Mouse (Mus musculus): ENCODE data around the gene Ces1g. TPM values are rescaled to one million over a fixed set of nuclear protein-coding genes. Genes with fewer than 3 reads are reported as not detected.

Ces1g gene
- not detected in 2 replicates for polyA plus RNA-seq (2014; fragmentation: Nextera tagmentation; extraction: Ambion mirVana)

DNA sequence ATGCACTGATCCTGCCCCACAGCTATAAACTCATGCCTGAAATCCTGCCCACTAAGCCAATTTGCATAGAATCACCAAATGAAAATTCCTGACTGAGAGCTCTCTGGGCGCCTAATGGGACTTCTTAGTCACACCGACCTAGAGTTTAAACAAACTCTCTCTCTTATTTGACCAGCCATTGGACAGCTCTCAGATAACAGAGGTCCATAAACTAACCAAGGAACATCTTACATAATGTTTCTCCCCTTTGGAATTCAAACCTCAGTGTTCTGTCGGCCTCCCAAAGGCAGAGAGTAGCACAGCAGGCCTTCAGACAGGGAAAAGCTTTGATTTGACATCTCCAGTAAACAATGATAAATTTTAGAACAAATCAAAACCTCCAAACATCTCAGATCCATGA, at the start of gene Ces1g:
Gene Ces1g, minus strand, starts transcription at position 102 of the 400 bp plus-strand sequence.
- DNase-seq (ENCODE audit: low spot score) (no peak), ATAC-seq (replicated peaks; ENCODE audit: low FRiP score) (no peak)
- Histone ChIP-seq H3K27ac (ENCODE audit: low read depth, low read length) (no peak within 1 kb of the TSS), H3K4me2 (ENCODE audit: low read depth, low read length, severe bottlenecking) (no peak within 1 kb of the TSS), H3K9me3 (ENCODE audit: control insufficient read depth, low read length) (no peaks in the 10 kb centered on the region), H3K36me3 (ENCODE audit: control insufficient read depth, insufficient read depth, low read length) (no peaks in the 10 kb centered on the region), H3K27me3 (ENCODE audit: control insufficient read depth, insufficient read depth, low read length) (no peaks in the 10 kb centered on the region), H3K4me1 (replicated peaks; ENCODE audit: control insufficient read depth, insufficient read depth, low read length) (no peaks in the 10 kb centered on the region), H3K4me3 (ENCODE audit: low read depth, low read length) (no peak within 1 kb of the TSS), H3K9ac (ENCODE audit: low read length) (no peak within 1 kb of the TSS)
- WGBS = 70% methylated on average over 3 of the region's 3 CpGs

DNA sequence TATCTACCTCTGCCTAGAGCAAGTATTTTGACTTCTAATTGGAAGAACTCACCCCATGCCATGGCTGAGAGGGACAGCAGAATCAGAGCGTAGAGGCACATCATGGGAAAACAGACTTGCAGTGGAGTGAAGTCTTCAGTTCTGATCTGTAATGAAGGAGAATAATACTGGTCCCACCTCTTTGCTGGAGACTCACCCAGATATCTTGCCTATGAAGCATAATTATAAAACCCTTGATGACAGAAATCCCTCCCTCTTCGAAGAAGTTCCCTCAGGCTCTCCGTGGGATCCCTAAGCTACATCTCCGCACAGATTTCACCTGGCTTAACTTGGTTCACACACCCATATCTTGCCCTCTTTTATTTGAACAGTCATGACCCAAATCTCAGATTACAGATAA, 42.5 kb upstream of the Ces1g start, which contains the start of gene Ces1h:
Gene Ces1h, minus strand, starts transcription at position 101 of the 400 bp plus-strand sequence.
- Histone ChIP-seq H3K4me1 (replicated peaks; ENCODE audit: control insufficient read depth, insufficient read depth, low read length) (no peaks in the 10 kb centered on the region), H3K9ac (ENCODE audit: low read length) (no peak within 1 kb of the TSS), H3K4me2 (ENCODE audit: low read depth, low read length, severe bottlenecking) (no peak within 1 kb of the TSS), H3K27me3 (ENCODE audit: control insufficient read depth, insufficient read depth, low read length) (no peaks in the 10 kb centered on the region), H3K9me3 (ENCODE audit: control insufficient read depth, low read length) (no peaks in the 10 kb centered on the region), H3K36me3 (ENCODE audit: control insufficient read depth, insufficient read depth, low read length) (no peaks in the 10 kb centered on the region), H3K4me3 (ENCODE audit: low read depth, low read length) (no peak within 1 kb of the TSS), H3K27ac (ENCODE audit: low read depth, low read length) (no peak within 1 kb of the TSS)
- 92% methylated on average over 4 of the region's 4 CpGs for WGBS
- ATAC-seq (replicated peaks; ENCODE audit: low FRiP score) = no peak
- DNase-seq (ENCODE audit: low spot score) = no peak

DNA sequence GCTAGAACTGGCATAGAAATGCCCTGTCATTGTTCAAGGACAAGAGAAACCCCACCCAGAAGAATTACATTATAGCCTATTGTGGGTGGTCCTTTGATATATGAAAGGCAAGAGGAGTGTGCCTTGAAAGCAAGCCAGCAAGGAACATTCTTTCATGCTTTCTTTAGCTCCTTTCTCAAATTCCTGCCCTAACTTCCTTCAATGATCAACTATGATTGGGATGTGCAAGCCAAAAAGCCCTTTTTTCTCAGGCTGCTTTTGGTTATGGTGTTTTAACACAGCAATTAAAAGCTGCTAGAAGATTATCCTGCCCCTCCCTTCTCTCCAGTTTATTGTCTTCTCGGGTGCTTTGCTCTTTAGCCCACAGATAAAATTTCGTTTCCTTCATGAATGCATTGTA, 32.4 kb upstream of the Ces1g start:
- Histone ChIP-seq H3K4me1 (replicated peaks; ENCODE audit: control insufficient read depth, insufficient read depth, low read length) (0 out of 2 replicates have a peak, but pooled peaks cover 1% of the 10 kb centered on the region), H3K27me3 (ENCODE audit: control insufficient read depth, insufficient read depth, low read length) (no peaks in the 10 kb centered on the region), H3K36me3 (ENCODE audit: control insufficient read depth, insufficient read depth, low read length) (no peaks in the 10 kb centered on the region), H3K9ac (ENCODE audit: low read length) (no peak overlapping the region), H3K9me3 (ENCODE audit: control insufficient read depth, low read length) (no peaks in the 10 kb centered on the region), H3K4me2 (ENCODE audit: low read depth, low read length, severe bottlenecking) (no peak overlapping the region), H3K27ac (ENCODE audit: low read depth, low read length) (no peak overlapping the region), H3K4me3 (ENCODE audit: low read depth, low read length) (no peak overlapping the region)
- DNase-seq (ENCODE audit: low spot score) = no peak
- 24% methylated on average over 2 of the region's 2 CpGs for WGBS
- ATAC-seq (replicated peaks; ENCODE audit: low FRiP score) = no peak

DNA sequence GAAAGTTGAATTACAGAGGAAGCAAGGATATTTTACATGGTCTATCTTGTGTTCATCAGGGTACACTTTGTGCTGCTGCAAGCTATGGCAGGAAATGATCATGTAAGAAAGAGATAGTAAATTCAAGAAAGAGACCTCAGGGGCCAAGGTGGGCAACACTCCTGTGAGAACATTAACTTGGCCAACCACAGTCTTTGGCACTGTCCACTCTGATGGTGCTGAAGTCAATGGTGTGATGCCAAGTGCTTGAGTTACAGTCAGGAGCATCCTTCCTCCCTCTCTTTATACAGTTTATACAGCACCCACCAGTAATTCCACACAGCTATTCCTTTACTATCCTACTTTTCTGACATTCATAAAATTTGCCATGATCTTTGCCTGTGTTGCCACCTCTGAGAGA, 23.0 kb upstream of the Ces1g start:
- no peak overlapping the region for H3K9ac ChIP-seq (ENCODE audit: low read length)
- H3K27ac ChIP-seq (ENCODE audit: low read depth, low read length) = no peak overlapping the region
- DNase-seq (ENCODE audit: low spot score) (no peak), ATAC-seq (replicated peaks; ENCODE audit: low FRiP score) (no peak)
- no peaks in the 10 kb centered on the region for H3K36me3 ChIP-seq (ENCODE audit: control insufficient read depth, insufficient read depth, low read length)
- no peaks in the 10 kb centered on the region for H3K9me3 ChIP-seq (ENCODE audit: control insufficient read depth, low read length)
- no peaks in the 10 kb centered on the region for H3K27me3 ChIP-seq (ENCODE audit: control insufficient read depth, insufficient read depth, low read length)
- H3K4me2 ChIP-seq (ENCODE audit: low read depth, low read length, severe bottlenecking) = no peak overlapping the region
- no peaks in the 10 kb centered on the region for H3K4me1 ChIP-seq (replicated peaks; ENCODE audit: control insufficient read depth, insufficient read depth, low read length)
- no peak overlapping the region for H3K4me3 ChIP-seq (ENCODE audit: low read depth, low read length)

DNA sequence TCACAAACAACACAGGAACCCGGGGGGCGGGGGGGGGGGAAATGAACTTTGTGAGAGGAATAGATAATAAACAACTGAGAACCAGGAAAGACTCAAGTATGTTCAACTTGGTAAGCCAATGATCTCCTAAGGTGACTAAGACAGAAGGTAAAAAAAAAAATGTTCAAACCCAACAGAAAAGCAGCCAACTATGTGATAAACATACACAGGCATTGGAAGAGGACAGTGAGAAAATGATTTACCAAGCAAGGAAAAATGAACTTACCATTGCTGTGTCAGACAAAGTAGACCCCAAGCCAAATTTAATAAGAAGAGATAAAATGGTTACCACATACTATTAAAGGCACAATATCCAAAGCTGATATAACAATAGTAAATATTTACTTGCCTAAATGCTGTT, 2.4 kb upstream of the Ces1g start:
- Histone ChIP-seq H3K9ac (ENCODE audit: low read length) (no peak overlapping the region), H3K27ac (ENCODE audit: low read depth, low read length) (no peak overlapping the region), H3K9me3 (ENCODE audit: control insufficient read depth, low read length) (no peaks in the 10 kb centered on the region), H3K4me1 (replicated peaks; ENCODE audit: control insufficient read depth, insufficient read depth, low read length) (no peaks in the 10 kb centered on the region), H3K4me2 (ENCODE audit: low read depth, low read length, severe bottlenecking) (no peak overlapping the region), H3K27me3 (ENCODE audit: control insufficient read depth, insufficient read depth, low read length) (no peaks in the 10 kb centered on the region), H3K4me3 (ENCODE audit: low read depth, low read length) (no peak overlapping the region), H3K36me3 (ENCODE audit: control insufficient read depth, insufficient read depth, low read length) (no peaks in the 10 kb centered on the region)
- DNase-seq (ENCODE audit: low spot score) (no peak), ATAC-seq (replicated peaks; ENCODE audit: low FRiP score) (no peak)
- 97% methylated on average over 2 of the region's 2 CpGs for WGBS

DNA sequence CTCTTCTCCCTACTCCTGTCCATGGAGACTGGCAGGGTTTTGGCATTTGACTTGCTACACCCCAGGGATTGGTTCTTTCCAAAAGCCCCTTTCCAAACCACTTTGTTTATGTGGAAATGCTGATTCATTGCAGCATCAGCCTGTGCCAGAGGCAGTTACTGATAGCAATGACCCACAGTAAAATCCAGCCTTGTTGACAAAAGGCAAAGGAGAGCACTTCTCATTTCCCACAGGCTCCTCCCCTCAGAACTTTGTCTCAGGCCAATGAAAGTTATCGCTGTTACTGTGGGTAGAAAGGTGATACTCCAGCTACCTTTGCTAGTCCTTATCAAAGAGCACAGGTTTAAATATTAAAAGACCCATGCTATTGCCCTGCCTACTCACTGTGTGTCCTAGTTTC, 4.4 kb downstream of the Ces1g start:
- WGBS = 79% methylated on average over 1 of the region's 1 CpGs
- no peaks in the 10 kb centered on the region for H3K4me1 ChIP-seq (replicated peaks; ENCODE audit: control insufficient read depth, insufficient read depth, low read length)
- H3K9ac ChIP-seq (ENCODE audit: low read length) = no peak overlapping the region
- no peaks in the 10 kb centered on the region for H3K36me3 ChIP-seq (ENCODE audit: control insufficient read depth, insufficient read depth, low read length)
- no peaks in the 10 kb centered on the region for H3K9me3 ChIP-seq (ENCODE audit: control insufficient read depth, low read length)
- H3K27me3 ChIP-seq (ENCODE audit: control insufficient read depth, insufficient read depth, low read length) = no peaks in the 10 kb centered on the region
- ATAC-seq (replicated peaks; ENCODE audit: low FRiP score) = no peak
- H3K4me2 ChIP-seq (ENCODE audit: low read depth, low read length, severe bottlenecking) = no peak overlapping the region
- no peak overlapping the region for H3K4me3 ChIP-seq (ENCODE audit: low read depth, low read length)
- no peak overlapping the region for H3K27ac ChIP-seq (ENCODE audit: low read depth, low read length)
- no peak for DNase-seq (ENCODE audit: low spot score)

DNA sequence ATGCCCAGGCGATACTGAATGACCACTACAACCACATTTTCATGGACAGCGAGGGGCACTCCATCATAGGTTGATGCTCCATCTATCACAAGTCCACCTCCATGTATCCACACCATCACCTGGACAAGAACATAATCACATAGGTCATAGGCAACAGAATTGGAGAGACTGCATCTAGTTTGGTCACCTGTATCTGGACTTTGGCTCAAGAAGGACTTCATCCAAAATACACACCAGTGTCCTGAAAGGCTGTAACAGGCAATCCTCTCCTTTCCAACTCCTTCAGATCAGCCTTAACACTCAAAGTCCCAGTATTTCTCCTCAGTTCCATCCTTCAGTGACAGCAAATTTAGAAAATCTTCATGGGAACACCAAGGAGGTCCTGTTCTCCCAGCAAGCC, 6.0 kb downstream of the Ces1g start:
- ATAC-seq (replicated peaks; ENCODE audit: low FRiP score) (no peak), DNase-seq (ENCODE audit: low spot score) (no peak)
- H3K4me2 ChIP-seq (ENCODE audit: low read depth, low read length, severe bottlenecking) = no peak overlapping the region
- no peak overlapping the region for H3K4me3 ChIP-seq (ENCODE audit: low read depth, low read length)
- H3K27ac ChIP-seq (ENCODE audit: low read depth, low read length) = no peak overlapping the region
- H3K9me3 ChIP-seq (ENCODE audit: control insufficient read depth, low read length) = no peaks in the 10 kb centered on the region
- H3K9ac ChIP-seq (ENCODE audit: low read length) = no peak overlapping the region
- no peaks in the 10 kb centered on the region for H3K27me3 ChIP-seq (ENCODE audit: control insufficient read depth, insufficient read depth, low read length)
- H3K4me1 ChIP-seq (replicated peaks; ENCODE audit: control insufficient read depth, insufficient read depth, low read length) = no peaks in the 10 kb centered on the region
- WGBS = 89% methylated on average over 2 of the region's 2 CpGs
- H3K36me3 ChIP-seq (ENCODE audit: control insufficient read depth, insufficient read depth, low read length) = no peaks in the 10 kb centered on the region

DNA sequence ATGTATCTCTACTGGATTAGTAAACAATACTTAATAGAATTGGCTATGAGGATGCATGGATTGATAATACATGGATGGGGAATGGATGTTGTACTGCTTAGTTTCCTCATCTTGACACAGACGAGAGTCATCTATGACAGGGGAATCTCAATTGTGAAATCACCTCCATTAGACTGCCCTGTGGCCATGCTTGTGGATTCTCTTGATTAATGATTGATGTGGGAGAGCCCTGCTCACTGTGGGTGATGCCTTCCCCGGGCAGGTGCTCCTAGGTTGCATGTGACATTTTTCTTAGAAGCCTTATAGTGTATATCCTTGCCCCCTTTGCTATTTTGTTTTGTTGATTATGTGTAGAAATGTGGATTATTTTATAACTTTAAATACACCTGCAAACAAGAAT, 12.0 kb downstream of the Ces1g start:
- Histone ChIP-seq H3K36me3 (ENCODE audit: control insufficient read depth, insufficient read depth, low read length) (no peaks in the 10 kb centered on the region), H3K9ac (ENCODE audit: low read length) (no peak overlapping the region), H3K27ac (ENCODE audit: low read depth, low read length) (no peak overlapping the region), H3K4me2 (ENCODE audit: low read depth, low read length, severe bottlenecking) (no peak overlapping the region), H3K4me3 (ENCODE audit: low read depth, low read length) (no peak overlapping the region), H3K27me3 (ENCODE audit: control insufficient read depth, insufficient read depth, low read length) (no peaks in the 10 kb centered on the region), H3K4me1 (replicated peaks; ENCODE audit: control insufficient read depth, insufficient read depth, low read length) (no peaks in the 10 kb centered on the region), H3K9me3 (ENCODE audit: control insufficient read depth, low read length) (no peaks in the 10 kb centered on the region)
- no peak for ATAC-seq (replicated peaks; ENCODE audit: low FRiP score)
- WGBS = 83% methylated on average over 2 of the region's 2 CpGs
- DNase-seq (ENCODE audit: low spot score) = no peak

DNA sequence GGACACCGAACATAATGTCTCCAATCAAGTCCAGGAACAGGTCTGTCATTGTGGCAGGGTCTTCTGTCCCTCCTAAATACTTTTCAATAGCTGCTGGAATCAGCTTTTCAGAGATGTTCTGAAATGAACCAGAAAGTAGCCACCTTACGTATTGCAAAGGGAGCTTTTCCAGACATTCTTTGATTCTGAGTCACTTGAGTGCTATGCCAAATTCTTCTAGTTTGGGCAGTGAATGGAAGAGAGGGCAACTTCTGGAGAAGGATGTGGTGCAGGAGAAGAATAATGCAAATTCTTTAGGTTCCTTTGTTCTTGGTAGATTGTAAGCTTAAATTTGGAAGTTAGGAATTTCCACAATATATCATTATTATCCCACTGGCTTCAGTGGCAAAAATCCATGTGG, 20.1 kb downstream of the Ces1g start:
- Histone ChIP-seq H3K4me3 (ENCODE audit: low read depth, low read length) (no peak overlapping the region), H3K27ac (ENCODE audit: low read depth, low read length) (no peak overlapping the region), H3K9ac (ENCODE audit: low read length) (no peak overlapping the region), H3K36me3 (ENCODE audit: control insufficient read depth, insufficient read depth, low read length) (no peaks in the 10 kb centered on the region), H3K4me2 (ENCODE audit: low read depth, low read length, severe bottlenecking) (no peak overlapping the region), H3K4me1 (replicated peaks; ENCODE audit: control insufficient read depth, insufficient read depth, low read length) (no peaks in the 10 kb centered on the region), H3K9me3 (ENCODE audit: control insufficient read depth, low read length) (no peaks in the 10 kb centered on the region), H3K27me3 (ENCODE audit: control insufficient read depth, insufficient read depth, low read length) (no peaks in the 10 kb centered on the region)
- 91% methylated on average over 2 of the region's 2 CpGs for WGBS
- DNase-seq (ENCODE audit: low spot score) (no peak), ATAC-seq (replicated peaks; ENCODE audit: low FRiP score) (no peak)
